Mouse (Mus musculus) testis, adult 2 months (tissue): ENCODE measurements around the gene Cacng2.

Experiments used
- CTCF ChIP-seq: fragments of 200-500 bp; IDR thresholded peaks from 2 replicates; pipeline ENCODE4 v1.5.1; 2012; ENCODE audit warnings: low read depth, mild to moderate bottlenecking, inconsistent platforms, low read length, moderate library complexity; ENCODE audit not compliant: control insufficient read depth, insufficient read depth, insufficient replicate concordance
- POLR2A ChIP-seq: fragments of 200-500 bp; IDR thresholded peaks from 2 replicates; pipeline ENCODE4 v1.6.1; 2012; ENCODE audit warnings: low read depth, mild to moderate bottlenecking, inconsistent platforms, low read length, moderate library complexity; ENCODE audit not compliant: control insufficient read depth

- TF ChIP-seq CTCF (no peak), POLR2A (no peak)
These were observed 37.5 kb upstream of the Cacng2 start for GRCm38 (mm10) chr15:78157330-78157729.
